Mouse (Mus musculus): Measurements from ENCODE around the gene Epb41l2. TPM values are rescaled to one million over a fixed set of nuclear protein-coding genes. Genes with fewer than 3 reads are reported as not detected.
A peak's percentile ranks its signal among the peaks of the same experiment; 100 is the strongest.

Epb41l2 gene
- polyA plus RNA-seq, 2 experiments = 6.8 to 11.7 TPM

DNA sequence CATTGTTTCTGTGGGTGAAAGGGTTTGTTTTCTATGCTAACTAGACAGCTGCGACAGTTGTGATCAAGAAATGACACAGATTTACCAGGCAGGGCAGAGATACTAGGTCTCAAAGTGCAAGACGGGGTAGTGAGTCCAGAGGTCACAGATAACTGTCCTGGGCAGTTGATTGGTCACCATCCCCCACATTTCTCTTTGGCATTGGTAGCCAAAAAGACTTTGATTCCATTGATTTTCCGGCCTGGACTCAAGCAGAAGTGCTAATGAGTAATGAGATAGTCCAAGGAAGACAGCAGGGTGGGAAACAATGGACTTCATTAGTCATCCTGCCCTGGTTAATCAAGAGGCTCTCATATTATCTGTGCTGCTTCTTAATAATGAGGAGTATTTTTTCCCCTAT lies 160.4 kb downstream of the Epb41l2 start:
- DNase-seq (ENCODE audit: low read depth in 3 of 3, low spot score in 3 of 3) (peak in 1 of 3 experiments; percentile 12), ATAC-seq (ENCODE audit: insufficient read depth) (peak; percentile 41; the same call in 1 of the 2 replicates)
- no peaks in the 10 kb centered on the region for H3K27me3 ChIP-seq (ENCODE audit: control insufficient read depth, insufficient read depth, low read length)
- TF ChIP-seq CTCF (IDR thresholded peaks at IDR 0.05; ENCODE audit: low read depth) (no peak), EP300 (IDR thresholded peaks at IDR 0.05; ENCODE audit: low read depth) (no peak)
- H3K27ac ChIP-seq = no peak overlapping the region
- H3K9ac ChIP-seq (replicated peaks) = no peak overlapping the region
- H3K4me1 ChIP-seq (replicated peaks; ENCODE audit: control insufficient read depth in 2 of 2, insufficient read depth in 2 of 2, low read length in 1 of 2) = 0 out of 4 replicates have a peak, but pooled peaks cover 0 to 6% of the 10 kb centered on the region in 2 experiments
- H3K4me3 ChIP-seq (ENCODE audit: insufficient read depth in 1 of 2, low read depth in 2 of 2, low read length in 2 of 2) = no peak overlapping the region
- no peak overlapping the region for H3K4me2 ChIP-seq (ENCODE audit: low read depth)
- no peaks in the 10 kb centered on the region for H3K9me3 ChIP-seq (ENCODE audit: control insufficient read depth, low read length)
- H3K36me3 ChIP-seq (replicated peaks; ENCODE audit: control insufficient read depth, insufficient read depth, low read depth) = no peaks in the 10 kb centered on the region
- 48% methylated on average over 3 of the region's 3 CpGs for WGBS (ENCODE audit: insufficient replicate concordance)

GRCm38 (mm10) chr10:25520428-25520827 lies 160.8 kb downstream of the Epb41l2 start:
- H3K9ac ChIP-seq (replicated peaks) = no peak overlapping the region
- no peak overlapping the region for H3K27ac ChIP-seq
- DNase-seq (ENCODE audit: low read depth in 3 of 3, low spot score in 3 of 3) (no peak), ATAC-seq (ENCODE audit: insufficient read depth) (no peak)
- H3K4me1 ChIP-seq (replicated peaks; ENCODE audit: control insufficient read depth in 2 of 2, insufficient read depth in 2 of 2, low read length in 1 of 2) = 0 out of 4 replicates have a peak, but pooled peaks cover 0 to 6% of the 10 kb centered on the region in 2 experiments
- H3K9me3 ChIP-seq (ENCODE audit: control insufficient read depth, low read length) = no peaks in the 10 kb centered on the region
- 70% methylated on average over 5 of the region's 5 CpGs for WGBS (ENCODE audit: insufficient replicate concordance)
- no peaks in the 10 kb centered on the region for H3K27me3 ChIP-seq (ENCODE audit: control insufficient read depth, insufficient read depth, low read length)
- no peak overlapping the region for H3K4me3 ChIP-seq (ENCODE audit: insufficient read depth in 1 of 2, low read depth in 2 of 2, low read length in 2 of 2)
- H3K36me3 ChIP-seq (replicated peaks; ENCODE audit: control insufficient read depth, insufficient read depth, low read depth) = no peaks in the 10 kb centered on the region
- no peak overlapping the region for H3K4me2 ChIP-seq (ENCODE audit: low read depth)
- TF ChIP-seq EP300 (IDR thresholded peaks at IDR 0.05; ENCODE audit: low read depth) (no peak), CTCF (IDR thresholded peaks at IDR 0.05; ENCODE audit: low read depth) (no peak)

DNA sequence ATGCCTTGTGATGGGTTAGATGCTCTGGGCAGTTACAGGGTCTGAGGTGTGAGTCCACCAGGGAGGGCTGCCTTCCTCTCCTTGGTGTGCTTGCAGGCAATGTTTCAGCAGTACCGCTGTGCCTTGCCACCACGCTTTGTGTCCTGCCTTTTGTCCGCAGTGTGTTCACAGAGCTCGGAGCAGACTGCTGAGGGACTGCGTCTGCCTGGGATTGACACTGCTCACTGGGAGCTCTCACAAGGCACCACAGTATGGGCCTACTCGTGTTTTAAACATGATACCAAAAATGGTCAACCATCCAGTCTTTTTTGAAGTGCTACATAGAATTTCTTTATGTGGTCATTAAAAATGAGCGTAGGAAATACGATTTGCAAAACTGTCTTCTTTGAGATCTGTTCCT lies 164.1 kb downstream of the Epb41l2 start:
- Histone ChIP-seq H3K36me3 (replicated peaks; ENCODE audit: control insufficient read depth, insufficient read depth, low read depth) (no peaks in the 10 kb centered on the region), H3K27me3 (ENCODE audit: control insufficient read depth, insufficient read depth, low read length) (no peaks in the 10 kb centered on the region), H3K9ac (replicated peaks) (no peak overlapping the region), H3K4me3 (ENCODE audit: insufficient read depth in 1 of 2, low read depth in 2 of 2, low read length in 2 of 2) (no peak overlapping the region), H3K4me2 (ENCODE audit: low read depth) (no peak overlapping the region), H3K27ac (no peak overlapping the region), H3K4me1 (replicated peaks; ENCODE audit: control insufficient read depth in 2 of 2, insufficient read depth in 2 of 2, low read length in 1 of 2) (0 out of 4 replicates have a peak, but pooled peaks cover 0 to 6% of the 10 kb centered on the region in 2 experiments), H3K9me3 (ENCODE audit: control insufficient read depth, low read length) (no peaks in the 10 kb centered on the region)
- TF ChIP-seq EP300 (IDR thresholded peaks at IDR 0.05; ENCODE audit: low read depth) (no peak), CTCF (IDR thresholded peaks at IDR 0.05; ENCODE audit: low read depth) (no peak)
- ATAC-seq (ENCODE audit: insufficient read depth) = no peak
- DNase-seq (ENCODE audit: low read depth in 3 of 3, low spot score in 3 of 3) = no peak
- 80% methylated on average over 8 of the region's 8 CpGs for WGBS (ENCODE audit: insufficient replicate concordance)

DNA sequence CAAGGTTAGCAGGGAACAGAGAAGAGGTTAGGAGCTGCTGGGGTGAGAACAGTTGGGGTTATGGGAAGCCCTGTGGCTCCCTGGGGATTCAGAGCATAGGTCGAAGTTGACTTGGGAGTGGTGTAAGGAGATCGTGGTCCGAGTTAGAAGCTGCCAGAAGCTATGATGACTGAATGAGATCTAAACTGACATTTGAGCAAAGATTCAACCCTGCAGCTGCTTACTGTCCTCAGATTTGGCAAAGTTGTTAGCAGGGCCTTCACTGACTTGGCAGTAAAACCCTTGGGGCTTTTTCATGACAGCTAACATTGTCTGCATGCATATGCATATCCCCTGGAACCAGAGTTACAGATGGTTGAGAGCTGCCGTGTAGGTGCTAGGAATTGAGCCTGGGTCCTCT lies 166.6 kb downstream of the Epb41l2 start:
- no peaks in the 10 kb centered on the region for H3K36me3 ChIP-seq (replicated peaks; ENCODE audit: control insufficient read depth, insufficient read depth, low read depth)

DNA sequence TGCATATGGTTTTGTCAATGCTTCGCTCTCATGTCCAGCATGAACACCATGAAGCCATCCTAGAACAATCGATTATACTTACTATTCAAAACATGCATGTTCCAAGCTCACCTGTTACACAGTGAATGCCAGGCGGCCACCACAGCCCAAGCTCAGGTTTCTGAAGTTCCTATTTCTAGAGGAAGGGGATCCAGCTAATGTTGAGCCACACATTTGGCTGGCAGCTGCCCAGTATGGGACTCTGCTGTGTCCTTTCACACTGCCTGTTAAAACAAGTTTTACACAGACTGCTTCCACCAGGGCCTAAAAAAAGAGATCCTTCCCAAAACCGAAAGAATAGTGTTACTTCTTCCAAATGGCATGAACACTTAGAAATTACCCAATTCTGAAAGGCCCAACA lies 167.0 kb downstream of the Epb41l2 start:
- 63% methylated on average over 4 of the region's 4 CpGs for WGBS (ENCODE audit: insufficient replicate concordance)
- Histone ChIP-seq H3K4me2 (ENCODE audit: low read depth) (no peak overlapping the region), H3K36me3 (replicated peaks; ENCODE audit: control insufficient read depth, insufficient read depth, low read depth) (no peaks in the 10 kb centered on the region), H3K4me3 (ENCODE audit: insufficient read depth in 1 of 2, low read depth in 2 of 2, low read length in 2 of 2) (no peak overlapping the region), H3K9me3 (ENCODE audit: control insufficient read depth, low read length) (no peaks in the 10 kb centered on the region), H3K9ac (replicated peaks) (no peak overlapping the region), H3K27ac (no peak overlapping the region), H3K4me1 (replicated peaks; ENCODE audit: control insufficient read depth in 2 of 2, insufficient read depth in 2 of 2, low read length in 1 of 2) (no peaks in the 10 kb centered on the region), H3K27me3 (ENCODE audit: control insufficient read depth, insufficient read depth, low read length) (no peaks in the 10 kb centered on the region)
- no peak for DNase-seq (ENCODE audit: low read depth in 3 of 3, low spot score in 3 of 3)
- TF ChIP-seq EP300 (IDR thresholded peaks at IDR 0.05; ENCODE audit: low read depth) (no peak), CTCF (IDR thresholded peaks at IDR 0.05; ENCODE audit: low read depth) (no peak)
- no peak for ATAC-seq (ENCODE audit: insufficient read depth)

More for the DNA sequence above, 166.6 kb downstream of the Epb41l2 start:
- no peak for TF ChIP-seq CTCF (IDR thresholded peaks at IDR 0.05; ENCODE audit: low read depth)
- no peak for TF ChIP-seq EP300 (IDR thresholded peaks at IDR 0.05; ENCODE audit: low read depth)
- H3K27ac ChIP-seq = no peak overlapping the region
- H3K27me3 ChIP-seq (ENCODE audit: control insufficient read depth, insufficient read depth, low read length) = no peaks in the 10 kb centered on the region
- 0 out of 4 replicates have a peak, but pooled peaks cover 0 to under 1% of the 10 kb centered on the region in 2 experiments for H3K4me1 ChIP-seq (replicated peaks; ENCODE audit: control insufficient read depth in 2 of 2, insufficient read depth in 2 of 2, low read length in 1 of 2)
- H3K9me3 ChIP-seq (ENCODE audit: control insufficient read depth, low read length) = no peaks in the 10 kb centered on the region
- H3K4me2 ChIP-seq (ENCODE audit: low read depth) = no peak overlapping the region
- H3K4me3 ChIP-seq (ENCODE audit: insufficient read depth in 1 of 2, low read depth in 2 of 2, low read length in 2 of 2) = no peak overlapping the region
- no peak for DNase-seq (ENCODE audit: low read depth in 3 of 3, low spot score in 3 of 3)
- no peak for ATAC-seq (ENCODE audit: insufficient read depth)
- no peak overlapping the region for H3K9ac ChIP-seq (replicated peaks)
- 62% methylated on average over 4 of the region's 4 CpGs for WGBS (ENCODE audit: insufficient replicate concordance)
